Mouse (Mus musculus): Measurements from ENCODE around the gene Cenpa. TPM values are rescaled to one million over a fixed set of nuclear protein-coding genes. Genes with fewer than 3 reads are reported as not detected.

Gene Cenpa
- polyA plus RNA-seq (2016; fragmentation: Nextera tagmentation; extraction: Ambion mirVana) = 264 and 282 TPM in 2 replicates

GRCm38 (mm10) chr5:30666391-30667195 is at the start of gene Cenpa:
Cenpa (plus strand) TSS chr5:30666777.
- H3K27ac ChIP-seq (ENCODE audit: poor library complexity, severe bottlenecking) = peak within 1 kb of the TSS; percentile 95
- peaks cover 24% of the 10 kb centered on the region for H3K36me3 ChIP-seq
- peak within 1 kb of the TSS; percentile 98 for H3K4me3 ChIP-seq
- ATAC-seq (ENCODE audit: insufficient number of reproducible peaks, low FRiP score) = peak; percentile 92
- no peaks in the 10 kb centered on the region for H3K27me3 ChIP-seq (replicated peaks)
- H3K4me1 ChIP-seq (replicated peaks) = peaks cover 23% of the 10 kb centered on the region
- no peaks in the 10 kb centered on the region for H3K9me3 ChIP-seq (replicated peaks)
- peak within 1 kb of the TSS; percentile 85 for H3K4me2 ChIP-seq
- under 1% methylated on average over 40 of the region's 40 CpGs for WGBS
- H3K9ac ChIP-seq = peak within 1 kb of the TSS; percentile 91

GRCm38 (mm10) chr5:30617357-30617756 is 49.2 kb upstream of the Cenpa start:
- peak overlapping the region; percentile 42 for H3K4me2 ChIP-seq
- no peak overlapping the region for H3K4me3 ChIP-seq
- H3K9me3 ChIP-seq (replicated peaks) = no peaks in the 10 kb centered on the region
- no peaks in the 10 kb centered on the region for H3K36me3 ChIP-seq
- peak overlapping the region; percentile 46 for H3K9ac ChIP-seq
- ATAC-seq (ENCODE audit: insufficient number of reproducible peaks, low FRiP score) = no peak
- peaks cover 64% of the 10 kb centered on the region for H3K4me1 ChIP-seq (replicated peaks)
- WGBS = 5% methylated on average over 3 of the region's 3 CpGs
- peak overlapping the region; percentile 65 for H3K27ac ChIP-seq (ENCODE audit: poor library complexity, severe bottlenecking)
- H3K27me3 ChIP-seq (replicated peaks) = peaks cover 19% of the 10 kb centered on the region

GRCm38 (mm10) chr5:30617851-30618250 is 48.7 kb upstream of the Cenpa start:
- peak overlapping the region; percentile 46 for H3K9ac ChIP-seq
- H3K36me3 ChIP-seq = no peaks in the 10 kb centered on the region
- no peak overlapping the region for H3K4me3 ChIP-seq
- WGBS = 18% methylated on average over 11 of the region's 11 CpGs
- peaks cover 69% of the 10 kb centered on the region for H3K4me1 ChIP-seq (replicated peaks)
- peaks cover 24% of the 10 kb centered on the region for H3K27me3 ChIP-seq (replicated peaks)
- no peaks in the 10 kb centered on the region for H3K9me3 ChIP-seq (replicated peaks)
- ATAC-seq (ENCODE audit: insufficient number of reproducible peaks, low FRiP score) = no peak
- H3K27ac ChIP-seq (ENCODE audit: poor library complexity, severe bottlenecking) = peak overlapping the region; percentile 65
- H3K4me2 ChIP-seq = peak overlapping the region; percentile 42

- Histone ChIP-seq H3K9me3 (replicated peaks) (no peaks in the 10 kb centered on the region), H3K27ac (ENCODE audit: poor library complexity, severe bottlenecking) (peak overlapping the region; percentile 65), H3K9ac (no peak overlapping the region; the same call in 1 of the 2 replicates), H3K36me3 (no peaks in the 10 kb centered on the region), H3K4me3 (no peak overlapping the region), H3K4me1 (replicated peaks) (peaks cover 69% of the 10 kb centered on the region), H3K4me2 (no peak overlapping the region), H3K27me3 (replicated peaks) (peaks cover 26% of the 10 kb centered on the region)
- WGBS = 77% methylated on average over 8 of the region's 8 CpGs
- no peak for ATAC-seq (ENCODE audit: insufficient number of reproducible peaks, low FRiP score)
Measured at GRCm38 (mm10) chr5:30618376-30619003, 48.1 kb upstream of the Cenpa start.

GRCm38 (mm10) chr5:30619211-30619610 is 47.4 kb upstream of the Cenpa start:
- Histone ChIP-seq H3K4me3 (no peak overlapping the region), H3K27me3 (replicated peaks) (peaks cover 26% of the 10 kb centered on the region), H3K4me1 (replicated peaks) (peaks cover 62% of the 10 kb centered on the region), H3K9me3 (replicated peaks) (no peaks in the 10 kb centered on the region), H3K36me3 (no peaks in the 10 kb centered on the region), H3K4me2 (no peak overlapping the region), H3K9ac (no peak overlapping the region), H3K27ac (ENCODE audit: poor library complexity, severe bottlenecking) (no peak overlapping the region)
- ATAC-seq (ENCODE audit: insufficient number of reproducible peaks, low FRiP score) = no peak
- 71% methylated on average over 2 of the region's 2 CpGs for WGBS

- no peak for ATAC-seq (ENCODE audit: insufficient number of reproducible peaks, low FRiP score)
- H3K9me3 ChIP-seq (replicated peaks) = no peaks in the 10 kb centered on the region
Measured at GRCm38 (mm10) chr5:30620567-30620966, 46.0 kb upstream of the Cenpa start.

GRCm38 (mm10) chr5:30621211-30621790 is 45.3 kb upstream of the Cenpa start:
- WGBS = 89% methylated on average over 9 of the region's 9 CpGs
- H3K27ac ChIP-seq (ENCODE audit: poor library complexity, severe bottlenecking) = no peak overlapping the region
- H3K4me2 ChIP-seq = no peak overlapping the region
- no peaks in the 10 kb centered on the region for H3K36me3 ChIP-seq
- no peaks in the 10 kb centered on the region for H3K9me3 ChIP-seq (replicated peaks)
- peaks cover 26% of the 10 kb centered on the region for H3K27me3 ChIP-seq (replicated peaks)
- no peak overlapping the region for H3K4me3 ChIP-seq
- ATAC-seq (ENCODE audit: insufficient number of reproducible peaks, low FRiP score) = no peak
- H3K4me1 ChIP-seq (replicated peaks) = peaks cover 53% of the 10 kb centered on the region
- H3K9ac ChIP-seq = no peak overlapping the region

More at GRCm38 (mm10) chr5:30620567-30620966, 46.0 kb upstream of the Cenpa start:
- Histone ChIP-seq H3K27ac (ENCODE audit: poor library complexity, severe bottlenecking) (no peak overlapping the region), H3K4me2 (no peak overlapping the region), H3K36me3 (no peaks in the 10 kb centered on the region), H3K27me3 (replicated peaks) (peaks cover 26% of the 10 kb centered on the region), H3K4me1 (replicated peaks) (peaks cover 59% of the 10 kb centered on the region), H3K4me3 (no peak overlapping the region), H3K9ac (no peak overlapping the region)
- WGBS = 95% methylated on average over 20 of the region's 20 CpGs

- peaks cover 26% of the 10 kb centered on the region for H3K27me3 ChIP-seq (replicated peaks)
- peaks cover 53% of the 10 kb centered on the region for H3K4me1 ChIP-seq (replicated peaks)
- H3K9ac ChIP-seq = peak overlapping the region; percentile 64; the same call in 1 of the 2 replicates
- no peaks in the 10 kb centered on the region for H3K9me3 ChIP-seq (replicated peaks)
- peak overlapping the region; percentile 43 for H3K4me3 ChIP-seq
- WGBS = 47% methylated on average over 22 of the region's 22 CpGs
- no peaks in the 10 kb centered on the region for H3K36me3 ChIP-seq
- H3K27ac ChIP-seq (ENCODE audit: poor library complexity, severe bottlenecking) = no peak overlapping the region
- no peak for ATAC-seq (ENCODE audit: insufficient number of reproducible peaks, low FRiP score)
- peak overlapping the region; percentile 76 for H3K4me2 ChIP-seq
Measured at GRCm38 (mm10) chr5:30621844-30622176, 44.8 kb upstream of the Cenpa start.

- Histone ChIP-seq H3K4me2 (peak overlapping the region; percentile 76), H3K36me3 (no peaks in the 10 kb centered on the region), H3K9me3 (replicated peaks) (no peaks in the 10 kb centered on the region), H3K9ac (peak overlapping the region; percentile 64), H3K27ac (ENCODE audit: poor library complexity, severe bottlenecking) (no peak overlapping the region), H3K27me3 (replicated peaks) (peaks cover 26% of the 10 kb centered on the region), H3K4me1 (replicated peaks) (peaks cover 53% of the 10 kb centered on the region), H3K4me3 (peak overlapping the region; percentile 43)
- WGBS = 7% methylated on average over 69 of the region's 69 CpGs
- ATAC-seq (ENCODE audit: insufficient number of reproducible peaks, low FRiP score) = 0 out of 2 replicates have a peak, but pooled peaks have one; percentile 17
Measured at GRCm38 (mm10) chr5:30622177-30622840, 44.3 kb upstream of the Cenpa start.

- Histone ChIP-seq H3K4me2 (peak overlapping the region; percentile 76), H3K9me3 (replicated peaks) (no peaks in the 10 kb centered on the region), H3K36me3 (no peaks in the 10 kb centered on the region), H3K27ac (ENCODE audit: poor library complexity, severe bottlenecking) (no peak overlapping the region), H3K27me3 (replicated peaks) (peaks cover 26% of the 10 kb centered on the region), H3K4me3 (peak overlapping the region; percentile 43), H3K4me1 (replicated peaks) (peaks cover 50% of the 10 kb centered on the region), H3K9ac (peak overlapping the region; percentile 64)
- 0 out of 2 replicates have a peak, but pooled peaks have one; percentile 5 for ATAC-seq (ENCODE audit: insufficient number of reproducible peaks, low FRiP score)
- 7% methylated on average over 10 of the region's 10 CpGs for WGBS
Measured at GRCm38 (mm10) chr5:30622841-30623185, 43.8 kb upstream of the Cenpa start.

- ATAC-seq (ENCODE audit: insufficient number of reproducible peaks, low FRiP score) = no peak
- no peak overlapping the region for H3K27ac ChIP-seq (ENCODE audit: poor library complexity, severe bottlenecking)
- H3K4me1 ChIP-seq (replicated peaks) = peaks cover 50% of the 10 kb centered on the region
- H3K9ac ChIP-seq = no peak overlapping the region
- H3K36me3 ChIP-seq = no peaks in the 10 kb centered on the region
- peaks cover 26% of the 10 kb centered on the region for H3K27me3 ChIP-seq (replicated peaks)
- no peak overlapping the region for H3K4me3 ChIP-seq
- H3K4me2 ChIP-seq = peak overlapping the region; percentile 76; the same call in 1 of the 2 replicates
- no peaks in the 10 kb centered on the region for H3K9me3 ChIP-seq (replicated peaks)
- 75% methylated on average over 2 of the region's 2 CpGs for WGBS
Measured at GRCm38 (mm10) chr5:30623380-30623779, 43.2 kb upstream of the Cenpa start.

All from heart, embryonic 12.5 days (tissue).